Mouse (Mus musculus) forebrain, embryonic 13.5 days (tissue): ENCODE measurements around the gene Aoah. TPM values are rescaled to one million over a fixed set of nuclear protein-coding genes. Genes with fewer than 3 reads are reported as not detected.

Experiments
- ATAC-seq: fragments of 200-750 bp; cut with Nextera tagmentation; 2 replicates; pipeline ENCODE4 v1.8.0; 2017
- H3K27ac ChIP-seq: fragments of 300-500 bp; sonication (generic); 2 replicates; pipeline ENCODE4 v1.5.1; 2015; ENCODE audit warnings: inconsistent platforms, mild to moderate bottlenecking, moderate library complexity
- H3K27me3 ChIP-seq: fragments of 300-500 bp; sonication (generic); 2 replicates; pipeline ENCODE4 v1.6.1; 2015; ENCODE audit warnings: mild to moderate bottlenecking, inconsistent platforms
- H3K36me3 ChIP-seq: fragments of 300-500 bp; sonication (generic); 2 replicates; pipeline ENCODE4 v1.6.1; 2015; ENCODE audit warnings: mild to moderate bottlenecking, inconsistent platforms; ENCODE audit not compliant: poor library complexity, severe bottlenecking
- H3K4me1 ChIP-seq: fragments of 300-500 bp; sonication (generic); 2 replicates; pipeline ENCODE4 v1.6.1; 2015; ENCODE audit warnings: inconsistent platforms
- H3K4me2 ChIP-seq: fragments of 300-500 bp; sonication (generic); 2 replicates; pipeline ENCODE4 v1.6.1; 2015; ENCODE audit warnings: inconsistent platforms, mild to moderate bottlenecking, moderate library complexity
- H3K4me3 ChIP-seq: fragments of 300-500 bp; sonication (generic); 2 replicates; pipeline ENCODE4 v1.5.1; 2015; ENCODE audit warnings: mild to moderate bottlenecking, inconsistent platforms
- H3K9ac ChIP-seq: fragments of 300-500 bp; sonication (generic); 2 replicates; pipeline ENCODE4 v1.6.1; 2015; ENCODE audit warnings: mild to moderate bottlenecking, inconsistent platforms
- H3K9me3 ChIP-seq: fragments of 300-500 bp; sonication (generic); replicated peaks from 2 replicates; pipeline ENCODE4 v1.6.1; 2016; ENCODE audit warnings: inconsistent platforms
- WGBS: fragments of 180-500 bp; shearing (Covaris S2); methylation state at CpG from one replicate; pipeline ENCODE4 v1.1.7; 2015; 5-methylcytosine and 5-hydroxymethylcytosine counted together
- polyA plus RNA-seq: library from polyadenylated mRNA; unstranded; fragments of >200 nt; fragmentation: Nextera tagmentation; extraction: Ambion mirVana; gene quantifications from 2 replicates; pipeline ENCODE4 v1.2.1, GENCODE M21; 2015

Aoah gene
- polyA plus RNA-seq, 1 experiment from 2014 or later: 0.37 TPM

DNA sequence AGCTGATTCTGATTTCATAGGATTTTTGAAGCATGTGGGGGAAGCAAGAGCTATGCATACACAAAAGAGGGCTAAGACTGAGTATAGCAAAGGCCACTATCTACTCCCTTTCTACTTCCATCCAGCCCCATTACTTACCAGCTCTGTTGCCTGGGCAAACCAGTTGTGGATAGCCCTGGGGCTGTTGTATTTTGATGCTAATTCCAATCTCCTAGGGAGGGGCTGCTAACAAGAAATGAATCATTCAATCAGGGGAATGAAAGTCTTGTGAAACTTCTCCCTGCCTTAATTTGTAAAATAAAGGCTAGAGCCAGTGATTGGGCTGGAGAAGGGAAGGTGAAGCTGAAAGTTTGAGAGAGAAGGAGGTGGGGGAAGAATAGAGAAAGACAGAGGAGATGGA is 142.1 kb downstream of the Aoah start:
- no peak for ATAC-seq
- Histone ChIP-seq H3K4me1 (no peaks in the 10 kb centered on the region), H3K27me3 (no peaks in the 10 kb centered on the region), H3K4me3 (no peak overlapping the region), H3K36me3 (no peaks in the 10 kb centered on the region), H3K27ac (no peak overlapping the region), H3K9ac (no peak overlapping the region), H3K4me2 (no peak overlapping the region), H3K9me3 (0 out of 2 replicates have a peak, but pooled peaks cover 2% of the 10 kb centered on the region)

DNA sequence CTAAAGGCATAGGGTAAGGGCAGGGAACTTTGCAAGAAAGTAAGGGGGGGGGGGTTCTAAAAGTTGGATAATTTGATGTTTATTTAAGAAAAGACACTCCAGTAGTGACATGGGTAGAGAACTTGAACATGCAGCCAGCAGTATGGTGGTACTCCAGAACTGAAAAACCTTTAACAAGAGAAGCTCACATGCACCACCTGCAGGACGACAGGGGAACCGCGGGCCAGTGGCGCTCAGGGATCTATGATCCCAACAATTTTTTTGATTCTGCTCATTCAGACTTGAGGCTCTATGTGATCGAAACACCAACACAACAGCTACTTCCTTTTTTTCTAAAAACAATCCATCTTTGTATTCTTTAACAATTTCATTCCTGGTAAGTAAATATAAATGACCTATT is 143.5 kb downstream of the Aoah start:
- Histone ChIP-seq H3K9me3 (0 out of 2 replicates have a peak, but pooled peaks cover 2% of the 10 kb centered on the region), H3K27me3 (no peaks in the 10 kb centered on the region), H3K4me1 (no peaks in the 10 kb centered on the region), H3K36me3 (no peaks in the 10 kb centered on the region), H3K4me3 (no peak overlapping the region), H3K4me2 (no peak overlapping the region), H3K27ac (no peak overlapping the region), H3K9ac (no peak overlapping the region)
- peak; percentile 55; the same call in 1 of the 2 replicates for ATAC-seq
- 34% methylated on average over 5 of the region's 5 CpGs for WGBS

DNA sequence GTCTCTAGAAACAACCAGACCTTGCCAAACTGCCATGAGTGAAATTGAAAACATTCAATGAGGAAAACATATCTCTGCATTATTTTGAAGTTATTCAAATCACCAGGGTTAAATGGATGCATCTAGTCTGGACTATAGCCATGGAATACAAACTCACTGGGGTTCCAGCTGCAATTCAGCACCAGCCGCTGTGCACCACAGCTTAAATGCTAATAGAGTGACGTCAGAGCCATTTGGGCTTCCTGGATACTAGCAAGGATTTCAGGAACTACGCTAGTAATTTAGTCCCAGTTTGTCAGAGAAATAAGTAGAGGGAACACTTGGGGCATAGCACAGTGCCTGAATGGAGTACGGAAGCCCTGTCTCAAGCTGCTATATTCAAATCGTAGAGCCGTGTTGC is 145.2 kb downstream of the Aoah start:
- H3K9me3 ChIP-seq: no peaks in the 10 kb centered on the region
- H3K27me3 ChIP-seq: no peaks in the 10 kb centered on the region
- H3K4me3 ChIP-seq: no peak overlapping the region
- WGBS: 71% methylated on average over 6 of the region's 6 CpGs
- no peaks in the 10 kb centered on the region for H3K4me1 ChIP-seq
- no peak overlapping the region for H3K27ac ChIP-seq
- ATAC-seq: peak; percentile 38; the same call in 1 of the 2 replicates
- H3K9ac ChIP-seq: no peak overlapping the region
- no peaks in the 10 kb centered on the region for H3K36me3 ChIP-seq
- no peak overlapping the region for H3K4me2 ChIP-seq

DNA sequence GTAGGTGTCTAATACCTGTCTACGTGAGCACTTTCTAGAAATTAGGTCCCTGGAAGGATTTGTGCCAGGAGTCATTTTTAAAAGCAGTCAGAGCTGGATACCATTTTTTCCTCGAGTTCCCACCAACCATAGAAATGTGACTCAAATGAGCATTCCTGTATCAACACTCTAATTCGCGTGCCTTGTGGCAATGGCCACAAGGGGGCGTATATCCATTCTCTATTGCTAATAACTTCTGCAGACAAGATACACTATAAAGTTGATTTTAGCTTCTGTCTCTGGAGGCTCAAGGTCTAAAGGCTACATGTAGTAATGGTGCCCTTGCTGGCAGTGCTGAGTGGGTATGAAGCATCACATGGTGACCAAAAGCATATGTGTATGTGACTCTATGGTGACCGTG is 146.5 kb downstream of the Aoah start:
- 56% methylated on average over 6 of the region's 6 CpGs for WGBS
- H3K4me3 ChIP-seq: no peak overlapping the region
- ATAC-seq: 0 out of 2 replicates have a peak, but pooled peaks have one; percentile 19
- H3K9ac ChIP-seq: no peak overlapping the region
- no peak overlapping the region for H3K27ac ChIP-seq
- H3K9me3 ChIP-seq: no peaks in the 10 kb centered on the region
- H3K27me3 ChIP-seq: no peaks in the 10 kb centered on the region
- H3K36me3 ChIP-seq: no peaks in the 10 kb centered on the region
- no peak overlapping the region for H3K4me2 ChIP-seq
- H3K4me1 ChIP-seq: no peaks in the 10 kb centered on the region

DNA sequence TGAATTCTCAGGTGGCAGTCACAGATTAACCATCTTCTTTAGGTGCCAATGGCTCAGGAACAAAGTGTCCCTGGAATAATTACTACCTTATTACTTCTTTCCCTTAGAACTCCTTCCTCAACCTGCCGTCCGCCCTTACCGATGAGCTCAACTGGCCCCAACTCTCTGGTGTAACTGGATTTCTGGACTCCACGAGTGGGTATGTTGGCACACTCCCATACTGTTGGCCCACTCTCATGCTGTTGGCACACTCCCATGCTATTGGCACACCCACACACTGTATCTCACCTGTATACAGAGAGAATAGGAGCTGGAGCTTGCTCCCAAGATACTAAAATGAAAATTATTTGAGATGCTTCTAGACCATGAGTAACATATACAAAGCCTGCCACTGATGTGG is 147.8 kb downstream of the Aoah start:
- no peaks in the 10 kb centered on the region for H3K36me3 ChIP-seq
- no peak for ATAC-seq
- no peaks in the 10 kb centered on the region for H3K9me3 ChIP-seq
- H3K27me3 ChIP-seq: no peaks in the 10 kb centered on the region
- H3K4me3 ChIP-seq: no peak overlapping the region
- no peaks in the 10 kb centered on the region for H3K4me1 ChIP-seq
- no peak overlapping the region for H3K9ac ChIP-seq
- no peak overlapping the region for H3K4me2 ChIP-seq
- no peak overlapping the region for H3K27ac ChIP-seq
- WGBS: 87% methylated on average over 4 of the region's 4 CpGs

DNA sequence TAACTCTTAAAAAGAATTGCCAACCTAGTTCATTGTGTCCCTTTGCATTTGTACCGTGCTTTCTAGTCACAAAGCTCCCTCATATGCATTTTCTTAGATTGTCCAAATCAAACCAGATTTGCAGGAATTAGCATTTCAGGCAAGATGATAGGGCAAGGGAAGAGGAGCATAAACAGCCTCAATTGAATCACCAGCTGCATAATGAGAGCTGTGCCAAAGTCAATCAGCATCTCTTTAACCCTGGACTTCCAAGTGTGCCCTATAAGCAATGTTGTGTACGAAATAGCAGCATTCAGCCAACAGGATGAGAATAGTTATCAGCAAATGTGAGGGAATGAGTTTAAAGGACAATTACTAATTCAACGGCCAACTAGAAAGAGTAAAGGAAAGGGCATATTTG is 169.2 kb downstream of the Aoah start:
- no peaks in the 10 kb centered on the region for H3K9me3 ChIP-seq
- no peaks in the 10 kb centered on the region for H3K36me3 ChIP-seq
- H3K4me1 ChIP-seq: no peaks in the 10 kb centered on the region
- 75% methylated on average over 3 of the region's 3 CpGs for WGBS
- no peak overlapping the region for H3K9ac ChIP-seq
- H3K27me3 ChIP-seq: no peaks in the 10 kb centered on the region
- H3K4me2 ChIP-seq: no peak overlapping the region
- H3K4me3 ChIP-seq: no peak overlapping the region
- ATAC-seq: 0 out of 2 replicates have a peak, but pooled peaks have one; percentile 10
- no peak overlapping the region for H3K27ac ChIP-seq

DNA sequence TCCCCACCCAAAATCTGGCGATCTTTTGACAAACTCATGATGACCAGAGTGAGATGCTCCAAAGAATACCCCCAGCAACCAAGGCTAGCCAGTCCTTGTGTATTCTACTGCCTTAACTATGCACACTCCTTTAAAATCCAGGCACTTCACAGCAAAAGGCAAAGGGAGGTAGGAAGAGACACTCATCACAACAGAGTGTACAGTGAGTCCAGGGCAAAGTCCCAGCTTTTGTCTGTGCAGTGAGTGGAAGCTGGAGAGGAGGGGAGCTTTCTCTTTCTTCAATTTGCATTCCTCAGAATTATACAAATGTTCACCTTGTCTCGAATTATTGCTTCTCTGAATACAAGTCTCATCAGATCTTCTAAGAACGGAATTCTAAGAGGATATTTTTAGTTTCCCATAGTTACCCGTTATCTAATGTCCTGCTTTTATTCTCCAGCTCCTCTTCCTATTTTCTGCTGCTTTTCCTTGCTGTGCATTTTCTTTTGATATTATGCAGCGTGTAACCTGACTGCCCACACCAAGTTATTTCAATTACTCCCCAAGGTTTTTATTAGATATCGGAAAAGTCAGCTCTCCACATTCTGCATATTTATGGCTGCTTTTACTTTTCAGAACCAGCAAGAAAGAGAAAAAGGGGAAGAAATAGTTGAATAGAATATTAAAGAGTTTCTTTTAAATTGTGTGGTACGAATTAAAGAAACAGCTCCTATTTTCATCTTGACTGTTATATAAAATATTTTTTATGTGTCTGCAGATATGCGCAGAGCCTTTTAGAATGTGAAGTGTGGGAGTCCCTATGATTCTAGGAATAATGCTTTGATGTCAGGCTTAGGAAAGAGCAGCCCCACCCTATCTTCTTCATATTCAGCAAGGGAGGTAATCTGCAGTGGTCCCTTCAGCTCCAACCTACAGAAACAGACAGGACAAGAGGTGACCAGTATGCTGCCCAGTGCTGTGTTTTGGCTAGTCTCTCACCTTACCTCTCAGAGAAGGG is 187.6 kb downstream of the Aoah start:
- Histone ChIP-seq H3K4me3 (no peak overlapping the region), H3K9ac (no peak overlapping the region), H3K27me3 (no peaks in the 10 kb centered on the region), H3K27ac (no peak overlapping the region), H3K4me1 (no peaks in the 10 kb centered on the region), H3K36me3 (no peaks in the 10 kb centered on the region), H3K4me2 (no peak overlapping the region), H3K9me3 (no peaks in the 10 kb centered on the region)
- ATAC-seq: no peak
- WGBS: 85% methylated on average over 8 of the region's 8 CpGs

DNA sequence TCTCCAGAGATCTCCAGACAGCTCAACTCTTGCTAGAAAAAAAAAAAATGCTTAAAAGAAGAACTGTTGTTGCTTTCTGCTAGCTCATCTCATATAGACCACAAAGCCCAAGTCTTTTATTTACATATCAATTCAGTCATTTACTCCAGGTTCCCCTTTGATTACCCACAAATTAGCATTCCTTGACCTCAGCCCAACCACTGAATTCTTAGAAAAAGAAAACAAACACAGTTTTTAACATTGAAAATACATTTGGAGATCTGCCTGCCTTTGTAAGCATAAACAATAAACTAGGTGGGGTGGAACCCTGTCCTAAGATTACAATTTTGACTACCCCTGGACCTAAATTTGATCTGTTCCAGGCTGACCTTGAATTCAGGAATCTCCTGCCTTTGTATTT is 191.6 kb downstream of the Aoah start:
- Histone ChIP-seq H3K27me3 (no peaks in the 10 kb centered on the region), H3K9ac (no peak overlapping the region), H3K4me2 (no peak overlapping the region), H3K9me3 (no peaks in the 10 kb centered on the region), H3K36me3 (no peaks in the 10 kb centered on the region), H3K4me1 (no peaks in the 10 kb centered on the region), H3K4me3 (no peak overlapping the region), H3K27ac (no peak overlapping the region)
- ATAC-seq: no peak

DNA sequence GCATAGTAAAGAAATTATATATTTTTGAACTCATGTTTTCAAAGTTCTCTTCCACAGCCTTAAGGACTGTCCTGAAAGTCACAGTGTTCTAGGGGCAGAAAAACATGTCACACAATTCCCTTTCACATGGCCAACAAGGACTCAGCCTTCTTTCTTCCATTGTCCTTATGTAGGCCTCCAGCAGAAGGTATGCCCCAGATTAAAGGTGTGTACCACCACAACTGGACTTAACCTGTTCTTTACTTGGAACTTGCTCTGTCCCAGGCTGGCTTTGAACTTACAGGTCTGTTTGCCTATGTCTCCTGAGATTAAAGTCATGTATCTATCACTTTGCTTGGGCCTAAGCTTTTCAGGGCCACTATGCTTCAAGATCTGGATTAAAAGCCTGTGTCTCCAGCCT is 192.0 kb downstream of the Aoah start:
- H3K4me2 ChIP-seq: no peak overlapping the region
- no peak overlapping the region for H3K9ac ChIP-seq

DNA sequence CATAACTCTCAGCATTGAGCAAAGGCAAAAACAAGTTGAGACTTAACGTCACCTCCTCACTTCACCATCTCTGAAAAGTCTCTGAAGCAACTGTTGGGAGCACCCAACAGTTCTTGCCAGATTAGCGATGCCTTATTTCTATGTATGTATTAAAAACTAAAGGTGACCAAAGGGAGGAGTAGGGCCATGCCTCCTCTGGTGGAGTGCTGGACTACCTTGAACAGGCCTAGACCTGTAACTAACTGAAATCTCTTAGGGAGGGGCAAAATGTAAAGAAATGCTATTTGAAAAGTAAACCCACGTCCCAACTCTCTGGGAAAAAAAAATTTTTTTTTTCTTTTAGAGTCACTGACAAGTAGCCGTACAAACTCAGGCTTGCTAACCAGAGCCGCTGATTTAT is 211.3 kb downstream of the Aoah start:
- ATAC-seq: no peak
- no peak overlapping the region for H3K4me3 ChIP-seq
- H3K9ac ChIP-seq: no peak overlapping the region
- no peaks in the 10 kb centered on the region for H3K4me1 ChIP-seq
- no peaks in the 10 kb centered on the region for H3K27me3 ChIP-seq
- H3K27ac ChIP-seq: no peak overlapping the region
- no peaks in the 10 kb centered on the region for H3K9me3 ChIP-seq
- H3K4me2 ChIP-seq: no peak overlapping the region
- 83% methylated on average over 5 of the region's 5 CpGs for WGBS
- no peaks in the 10 kb centered on the region for H3K36me3 ChIP-seq

More for the DNA sequence above, 192.0 kb downstream of the Aoah start:
- no peaks in the 10 kb centered on the region for H3K9me3 ChIP-seq
- H3K36me3 ChIP-seq: no peaks in the 10 kb centered on the region
- H3K27ac ChIP-seq: no peak overlapping the region
- no peak overlapping the region for H3K4me3 ChIP-seq
- no peaks in the 10 kb centered on the region for H3K27me3 ChIP-seq
- H3K4me1 ChIP-seq: no peaks in the 10 kb centered on the region
- ATAC-seq: no peak

DNA sequence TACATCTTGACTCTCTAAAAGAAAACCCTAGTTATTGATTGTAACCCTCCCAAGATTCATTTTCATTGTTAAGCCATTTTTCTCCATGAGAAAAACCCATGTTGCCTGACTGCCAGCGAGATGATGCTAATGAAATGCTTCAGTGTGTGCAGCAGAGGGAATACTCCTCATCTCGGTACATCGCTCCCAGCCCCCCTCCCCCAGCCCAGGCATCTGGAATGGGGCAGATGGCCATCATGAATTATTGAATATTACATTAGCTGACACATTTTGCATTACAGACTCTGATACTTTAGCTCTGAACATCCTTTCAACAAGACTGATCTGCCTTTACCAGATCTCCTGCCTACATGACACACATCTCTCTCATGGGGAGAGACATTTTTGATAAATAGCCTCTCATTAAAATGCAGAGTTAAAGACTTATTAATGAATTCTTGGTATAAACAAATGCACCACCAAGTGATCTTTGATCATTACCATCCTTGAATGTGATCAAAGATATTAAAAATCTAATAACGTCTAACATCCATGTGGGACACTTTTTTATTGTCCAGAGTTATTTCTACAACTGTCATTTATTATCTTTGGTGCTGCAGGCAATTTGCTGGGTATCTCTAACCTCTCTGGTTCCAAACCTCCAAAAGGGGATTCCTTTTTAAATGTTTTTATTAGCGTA is 211.9 kb downstream of the Aoah start:
- Histone ChIP-seq H3K27me3 (no peaks in the 10 kb centered on the region), H3K27ac (no peak overlapping the region), H3K36me3 (no peaks in the 10 kb centered on the region), H3K9me3 (no peaks in the 10 kb centered on the region), H3K4me3 (no peak overlapping the region), H3K4me1 (no peaks in the 10 kb centered on the region), H3K4me2 (no peak overlapping the region), H3K9ac (no peak overlapping the region)
- ATAC-seq: peak; percentile 70; the same call in 1 of the 2 replicates
- WGBS: 68% methylated on average over 5 of the region's 5 CpGs

DNA sequence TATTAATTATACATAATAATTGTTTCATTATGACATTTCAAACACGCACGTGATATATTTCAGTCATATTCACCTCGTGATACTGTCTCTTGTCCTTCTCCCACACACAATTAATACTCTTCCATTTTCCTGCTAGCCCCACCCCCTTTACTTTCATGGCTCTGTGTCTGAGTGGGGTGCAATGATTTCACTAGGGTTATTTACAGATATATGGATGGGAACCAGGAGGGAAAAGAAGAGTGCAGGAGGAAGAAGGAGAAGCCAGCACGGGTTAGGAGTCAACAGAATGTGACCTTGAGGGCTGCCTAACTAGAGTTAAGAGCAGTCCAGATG is 212.4 kb downstream of the Aoah start:
- no peak for ATAC-seq
- Histone ChIP-seq H3K4me1 (no peaks in the 10 kb centered on the region), H3K9ac (no peak overlapping the region), H3K9me3 (no peaks in the 10 kb centered on the region), H3K27ac (no peak overlapping the region), H3K27me3 (no peaks in the 10 kb centered on the region), H3K4me2 (no peak overlapping the region), H3K36me3 (no peaks in the 10 kb centered on the region), H3K4me3 (no peak overlapping the region)
- WGBS: 90% methylated on average over 4 of the region's 4 CpGs
